Mouse (Mus musculus) heart, embryonic 11.5 days (tissue): Measurements from ENCODE around the gene Aip. TPM values are rescaled to one million over a fixed set of nuclear protein-coding genes. Genes with fewer than 3 reads are reported as not detected.

Experiments used
- ATAC-seq: fragments of 200-750 bp; cut with Nextera tagmentation; replicated peaks from 2 replicates; pipeline ENCODE4 v1.8.0; 2017; ENCODE audit warnings: moderate library complexity; ENCODE audit not compliant: insufficient number of reproducible peaks, low FRiP score, low TSS enrichment
- H3K27ac ChIP-seq: fragments of 300-500 bp; sonication (generic); 2 replicates; pipeline ENCODE4 v1.5.1; 2014; ENCODE audit warnings: mild to moderate bottlenecking, low read depth, low read length
- H3K27me3 ChIP-seq: fragments of 300-500 bp; sonication (generic); 2 replicates; pipeline ENCODE4 v1.6.1; 2014; ENCODE audit warnings: mild to moderate bottlenecking, low read length, mixed read lengths; ENCODE audit not compliant: control insufficient read depth, insufficient read depth
- H3K36me3 ChIP-seq: fragments of 300-500 bp; sonication (generic); 2 replicates; pipeline ENCODE4 v1.6.1; 2014; ENCODE audit warnings: mild to moderate bottlenecking, low read length, moderate library complexity, mixed read lengths; ENCODE audit not compliant: control insufficient read depth, insufficient read depth
- H3K4me1 ChIP-seq: fragments of 300-500 bp; sonication (generic); 2 replicates; pipeline ENCODE4 v1.6.1; 2014; ENCODE audit warnings: low read length; ENCODE audit not compliant: control insufficient read depth, insufficient read depth
- H3K4me2 ChIP-seq: fragments of 300-500 bp; sonication (generic); 2 replicates; pipeline ENCODE4 v1.6.1; 2014; ENCODE audit warnings: mild to moderate bottlenecking, moderate library complexity
- H3K4me3 ChIP-seq: fragments of 300-500 bp; sonication (generic); 2 replicates; pipeline ENCODE4 v1.5.1; 2014; ENCODE audit warnings: low read depth, low read length
- H3K9ac ChIP-seq: fragments of 300-500 bp; sonication (generic); 2 replicates; pipeline ENCODE4 v1.6.1; 2014; ENCODE audit warnings: mild to moderate bottlenecking, low read depth, low read length, moderate library complexity
- H3K9me3 ChIP-seq: fragments of 300-500 bp; sonication (generic); replicated peaks from 2 replicates; pipeline ENCODE4 v1.6.1; 2016; ENCODE audit warnings: low read length; ENCODE audit not compliant: control insufficient read depth
- WGBS: fragments of 180-500 bp; shearing (Covaris S2); extraction: QIAGEN DNeasy Blood & Tissue Kit; methylation state at CpG from one replicate; pipeline ENCODE4 v1.1.7; 2014; ENCODE audit not compliant: insufficient replicate concordance; 5-methylcytosine and 5-hydroxymethylcytosine counted together
- polyA plus RNA-seq: library from polyadenylated mRNA; unstranded; fragments of >200 nt; fragmentation: Nextera tagmentation; extraction: Ambion mirVana; gene quantifications from 2 replicates; pipeline ENCODE4 v1.2.1, GENCODE M21; 2014

The Aip gene
- polyA plus RNA-seq, 1 experiment from 2014 or later: 91.4 TPM

DNA sequence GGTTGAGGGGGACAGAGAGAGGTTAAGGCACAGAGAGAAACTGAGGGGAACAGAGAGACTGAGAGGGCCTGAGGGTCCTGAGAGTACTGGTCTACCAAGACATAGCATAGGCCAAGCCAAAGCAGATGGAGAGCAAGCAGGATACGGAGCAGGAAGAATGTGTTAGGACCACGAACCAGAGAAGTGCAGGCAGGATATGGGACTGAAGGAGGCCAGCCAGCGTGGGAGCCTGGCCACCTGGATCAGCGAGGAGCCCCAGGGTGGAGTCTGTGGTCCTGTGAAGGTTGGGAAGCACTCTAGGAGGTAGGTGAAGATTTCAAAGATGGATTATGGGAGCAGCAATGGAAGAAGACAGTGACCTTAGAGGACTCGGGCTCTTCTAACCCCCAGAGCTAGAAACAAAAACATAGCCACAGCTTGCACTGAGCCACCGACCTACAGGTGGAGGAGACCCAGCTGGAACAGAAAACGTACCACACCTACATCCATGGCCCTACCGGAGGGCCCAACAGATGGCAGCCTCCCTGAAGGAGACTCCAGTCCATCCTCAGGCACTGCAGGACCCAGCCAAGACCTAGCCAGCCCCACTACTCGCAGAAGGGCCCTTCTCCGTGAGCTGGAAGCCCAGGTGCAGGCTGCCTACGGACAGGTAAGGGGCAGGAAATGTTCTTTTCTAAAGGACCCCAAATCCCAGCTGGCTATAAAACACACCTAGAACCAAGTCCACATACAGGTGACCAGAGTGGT is 43.3 kb downstream of the Aip start:
- ATAC-seq: no peak
- no peak overlapping the region for H3K27ac ChIP-seq
- 72% methylated on average over 11 of the region's 11 CpGs for WGBS
- no peak overlapping the region for H3K4me3 ChIP-seq
- H3K4me2 ChIP-seq: no peak overlapping the region
- H3K9ac ChIP-seq: no peak overlapping the region
- no peaks in the 10 kb centered on the region for H3K9me3 ChIP-seq
- H3K4me1 ChIP-seq: no peaks in the 10 kb centered on the region
- H3K36me3 ChIP-seq: no peaks in the 10 kb centered on the region
- peaks cover 11% of the 10 kb centered on the region; the same call in 1 of the 2 replicates for H3K27me3 ChIP-seq

DNA sequence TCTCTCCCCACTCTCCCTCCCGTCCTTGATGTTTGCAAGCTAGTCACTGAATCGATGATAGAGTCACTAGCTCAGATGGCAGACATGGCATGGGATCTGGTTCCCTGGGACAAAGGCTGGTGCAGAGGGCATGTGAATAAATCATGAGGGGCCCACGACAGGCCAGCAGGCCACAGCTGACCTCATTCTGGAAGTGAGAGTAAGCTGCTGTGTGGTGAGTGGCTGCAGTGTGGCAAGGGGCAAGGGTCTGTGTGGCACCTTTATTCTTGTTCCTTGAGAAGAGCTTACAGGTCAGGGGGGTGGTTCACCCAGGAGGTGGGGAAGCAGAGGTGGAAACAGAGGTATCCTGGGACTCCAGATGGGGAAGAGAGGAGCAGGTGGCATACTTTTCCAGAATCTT is 44.3 kb downstream of the Aip start, which contains the start of gene Cabp2:
Gene Cabp2, plus strand, starts transcription at position 185 of the 400 bp plus-strand sequence.
- Histone ChIP-seq H3K9me3 (no peaks in the 10 kb centered on the region), H3K4me3 (no peak within 1 kb of the TSS), H3K36me3 (no peaks in the 10 kb centered on the region), H3K27me3 (peaks cover 11% of the 10 kb centered on the region; the same call in 1 of the 2 replicates), H3K4me1 (no peaks in the 10 kb centered on the region), H3K27ac (no peak within 1 kb of the TSS), H3K4me2 (no peak within 1 kb of the TSS), H3K9ac (no peak within 1 kb of the TSS)
- 72% methylated on average over 3 of the region's 3 CpGs for WGBS
- no peak for ATAC-seq

DNA sequence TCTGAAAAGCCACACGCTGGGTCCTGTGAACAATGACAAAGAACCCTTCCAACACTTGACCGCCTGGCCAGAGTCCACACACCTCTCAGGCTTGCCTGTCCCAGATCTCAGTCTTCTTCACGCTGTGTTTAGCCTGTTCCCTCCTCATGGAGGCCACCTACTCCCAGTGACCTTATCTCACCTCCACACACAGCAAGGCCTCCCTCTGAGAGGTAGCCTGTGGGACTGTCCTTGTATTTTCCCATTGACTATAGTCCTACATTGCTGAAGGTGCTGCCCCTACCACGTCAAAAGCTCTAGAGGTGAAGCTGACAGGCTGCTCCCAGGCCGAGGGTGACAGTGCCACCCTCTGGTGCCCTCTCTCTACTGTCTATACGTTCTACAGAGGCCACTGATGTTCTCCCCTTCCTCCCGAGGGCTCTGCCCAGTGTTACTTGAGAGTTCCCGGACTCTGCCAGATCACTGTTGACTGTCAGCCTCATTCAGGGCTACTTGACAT is 45.1 kb downstream of the Aip start:
- Histone ChIP-seq H3K27me3 (peaks cover 9% of the 10 kb centered on the region; the same call in 1 of the 2 replicates), H3K4me3 (no peak overlapping the region), H3K9me3 (no peaks in the 10 kb centered on the region), H3K4me1 (no peaks in the 10 kb centered on the region), H3K4me2 (no peak overlapping the region), H3K9ac (no peak overlapping the region), H3K36me3 (no peaks in the 10 kb centered on the region), H3K27ac (no peak overlapping the region)
- 50% methylated on average over 8 of the region's 8 CpGs for WGBS
- ATAC-seq: no peak

DNA sequence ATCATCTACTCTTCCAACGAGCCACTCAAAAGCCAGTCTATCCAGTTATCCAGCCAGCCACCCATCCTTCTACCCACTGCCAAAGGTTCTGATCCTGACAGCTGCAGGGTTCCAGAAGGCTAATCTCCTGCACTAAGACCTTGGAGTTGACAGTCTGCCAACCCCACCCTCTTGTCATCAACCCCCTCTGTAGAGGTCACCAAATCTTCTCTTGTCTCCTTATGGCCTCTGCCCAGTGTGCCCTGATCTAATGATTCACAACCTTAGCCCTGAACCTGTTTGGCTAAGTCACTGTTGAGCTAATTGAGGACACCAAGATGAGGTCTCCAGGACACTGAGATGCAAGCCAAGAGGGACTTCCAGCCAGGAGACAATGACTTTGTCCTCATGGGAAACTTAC is 46.1 kb downstream of the Aip start:
- Histone ChIP-seq H3K9ac (no peak overlapping the region), H3K4me3 (no peak overlapping the region), H3K27ac (no peak overlapping the region), H3K27me3 (peaks cover 9% of the 10 kb centered on the region; the same call in 1 of the 2 replicates), H3K36me3 (no peaks in the 10 kb centered on the region), H3K9me3 (no peaks in the 10 kb centered on the region), H3K4me2 (no peak overlapping the region), H3K4me1 (no peaks in the 10 kb centered on the region)
- no peak for ATAC-seq
- WGBS: 79% methylated on average over 1 of the region's 1 CpGs

DNA sequence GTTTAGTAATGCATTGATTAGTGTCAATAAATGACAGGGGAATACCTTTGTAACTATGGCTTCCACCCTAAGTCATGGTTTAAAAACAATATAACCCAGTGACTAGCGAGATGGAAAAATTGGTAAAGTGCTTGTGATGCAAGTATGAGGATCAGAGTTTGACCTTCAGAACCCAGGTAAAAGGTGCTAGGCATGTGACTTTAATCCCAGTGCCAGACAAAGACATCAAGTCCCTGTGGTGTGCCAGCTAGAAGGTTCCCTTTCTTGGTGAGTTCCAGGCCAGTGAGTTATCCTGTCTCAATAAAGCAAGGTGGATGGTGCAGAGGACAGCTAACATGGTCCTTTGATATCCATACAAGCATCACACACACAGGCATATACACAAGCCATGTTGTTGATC is 50.1 kb downstream of the Aip start:
- no peak overlapping the region for H3K27ac ChIP-seq
- WGBS: 81% methylated on average over 1 of the region's 1 CpGs

DNA sequence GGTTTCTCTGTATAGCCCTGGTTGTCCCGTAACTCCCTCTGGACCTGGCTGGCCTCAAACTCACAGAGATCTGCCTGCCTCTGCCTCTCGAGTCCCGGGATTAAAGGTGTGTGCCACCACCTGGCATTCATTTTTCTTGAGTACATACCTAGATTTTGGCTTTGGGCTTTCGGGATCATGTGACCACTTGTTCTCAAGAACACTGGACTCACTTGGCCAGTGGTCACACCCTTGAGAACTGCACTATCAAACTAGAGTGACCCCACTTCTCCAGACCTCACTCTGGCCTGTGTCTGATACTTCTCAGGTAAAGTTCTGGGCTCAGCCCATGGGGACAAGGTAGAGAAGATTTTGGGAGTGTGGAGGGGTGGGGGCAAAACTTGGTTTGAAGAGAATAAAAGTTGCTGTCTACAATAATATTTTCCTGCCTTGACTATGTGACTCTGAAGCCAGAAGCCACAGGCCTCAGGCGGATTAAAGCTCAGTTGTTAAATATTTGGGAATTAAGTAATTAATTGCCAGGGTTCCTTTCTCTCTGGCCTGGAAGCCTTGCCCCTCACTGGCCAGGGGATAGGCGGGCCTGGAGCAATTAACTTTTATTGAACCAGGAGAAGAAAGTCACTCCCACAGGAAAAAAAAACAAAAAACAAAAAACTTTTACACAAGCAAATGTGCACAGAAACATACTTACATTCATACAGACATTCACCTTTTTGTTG is 52.8 kb downstream of the Aip start:
- no peak overlapping the region for H3K27ac ChIP-seq
- WGBS: 82% methylated on average over 6 of the region's 6 CpGs
- H3K4me2 ChIP-seq: no peak overlapping the region
- H3K36me3 ChIP-seq: no peaks in the 10 kb centered on the region
- no peak overlapping the region for H3K9ac ChIP-seq
- no peaks in the 10 kb centered on the region for H3K4me1 ChIP-seq
- no peak overlapping the region for H3K4me3 ChIP-seq
- no peaks in the 10 kb centered on the region for H3K9me3 ChIP-seq
- H3K27me3 ChIP-seq: no peaks in the 10 kb centered on the region
- no peak for ATAC-seq

More for the DNA sequence above, 50.1 kb downstream of the Aip start:
- H3K4me1 ChIP-seq: no peaks in the 10 kb centered on the region
- no peak overlapping the region for H3K4me2 ChIP-seq
- no peak overlapping the region for H3K4me3 ChIP-seq
- H3K36me3 ChIP-seq: no peaks in the 10 kb centered on the region
- H3K9me3 ChIP-seq: no peaks in the 10 kb centered on the region
- ATAC-seq: no peak
- H3K27me3 ChIP-seq: no peaks in the 10 kb centered on the region
- H3K9ac ChIP-seq: no peak overlapping the region

DNA sequence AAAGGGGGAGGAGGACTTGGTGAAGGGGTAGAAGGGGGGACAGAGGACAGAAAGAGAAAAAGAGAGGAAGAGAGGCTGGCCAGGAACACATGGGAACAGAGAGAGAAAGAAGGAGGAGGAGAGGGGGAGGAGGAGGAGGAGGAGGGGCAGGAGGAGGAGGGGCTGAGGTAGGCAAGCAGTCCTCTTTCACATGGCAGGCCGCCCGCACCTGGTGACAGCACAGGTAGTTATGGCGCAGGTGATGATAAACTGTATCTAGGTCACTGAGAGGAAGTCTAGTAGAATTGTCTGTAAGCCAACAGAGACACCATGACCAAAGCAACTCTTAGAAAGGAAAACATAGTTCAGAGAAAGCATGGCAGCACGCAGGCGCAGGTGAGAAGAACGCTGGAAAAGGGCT is 54.3 kb downstream of the Aip start:
- WGBS: 89% methylated on average over 6 of the region's 6 CpGs
- H3K4me2 ChIP-seq: no peak overlapping the region
- no peaks in the 10 kb centered on the region for H3K4me1 ChIP-seq
- H3K9me3 ChIP-seq: no peaks in the 10 kb centered on the region
- H3K27ac ChIP-seq: no peak overlapping the region
- no peak overlapping the region for H3K9ac ChIP-seq
- H3K4me3 ChIP-seq: no peak overlapping the region
- H3K36me3 ChIP-seq: no peaks in the 10 kb centered on the region
- H3K27me3 ChIP-seq: no peaks in the 10 kb centered on the region
- ATAC-seq: no peak

DNA sequence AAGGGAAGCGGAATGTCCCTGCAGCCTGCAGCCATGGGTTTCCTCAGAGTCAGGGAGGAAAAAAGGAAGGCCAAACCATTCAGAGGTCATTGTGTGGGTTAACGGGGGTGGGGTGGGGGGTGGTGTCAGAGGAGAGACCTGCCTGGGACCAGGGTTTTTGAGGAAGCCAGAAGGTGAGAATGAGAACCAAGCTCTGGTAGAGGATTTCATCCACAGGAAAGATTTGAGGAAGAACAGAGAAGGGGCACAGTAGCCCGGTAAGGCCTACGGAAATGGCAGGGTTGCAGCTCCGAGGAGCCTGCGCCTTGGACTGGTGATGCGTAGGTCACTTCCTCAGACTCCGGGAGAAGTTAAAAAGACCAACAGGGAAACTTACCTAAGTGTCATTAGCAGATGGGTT is 54.9 kb downstream of the Aip start:
- ATAC-seq: no peak
- Histone ChIP-seq H3K9me3 (no peaks in the 10 kb centered on the region), H3K36me3 (no peaks in the 10 kb centered on the region), H3K9ac (no peak overlapping the region), H3K27me3 (no peaks in the 10 kb centered on the region), H3K4me1 (no peaks in the 10 kb centered on the region), H3K4me3 (no peak overlapping the region), H3K27ac (no peak overlapping the region), H3K4me2 (no peak overlapping the region)
- WGBS: 74% methylated on average over 8 of the region's 8 CpGs
